8 mouse cellular contexts compared by ENCODE assay signal in genomic region chr17:24736330-24737051, GRCm38 (mm10). TPM values are rescaled to one million over a fixed set of nuclear protein-coding genes. Genes with fewer than 3 reads are reported as not detected.
A peak's percentile ranks its signal among the peaks of the same experiment; 100 is the strongest.
DNase-seq lines count a peak whose midpoint lies in the region; ATAC-seq lines count a peak whose summit lies in the region.

Gene Msrb1, plus strand, starts transcription at chr17:24736642.

- H3K36me3 ChIP-seq in forebrain, embryonic 14.5 days (ENCODE audit: control insufficient read depth, insufficient read depth, low read length) = peaks cover 3% of the 10 kb centered on the region; the same call in 1 of the 2 replicates
- H3K36me3 ChIP-seq in neural tube, embryonic 15.5 days = peaks cover 4% of the 10 kb centered on the region; the same call in 1 of the 2 replicates

- ATAC-seq in forebrain, embryonic 14.5 days = peak; percentile 98
- ATAC-seq in neural tube, embryonic 15.5 days (ENCODE audit: low FRiP score) = peak; percentile 95

- H3K27me3 ChIP-seq in forebrain, embryonic 14.5 days (replicated peaks; ENCODE audit: control insufficient read depth, insufficient read depth, low read length) = no peaks in the 10 kb centered on the region
- 0 out of 2 replicates have a peak, but pooled peaks cover 4% of the 10 kb centered on the region for H3K27me3 ChIP-seq in neural tube, embryonic 15.5 days (replicated peaks)

- peaks cover 8% of the 10 kb centered on the region for H3K4me1 ChIP-seq in forebrain, embryonic 14.5 days (ENCODE audit: control insufficient read depth, insufficient read depth, low read length)
- peaks cover 17% of the 10 kb centered on the region for H3K4me1 ChIP-seq in neural tube, embryonic 15.5 days

- H3K4me3 ChIP-seq in forebrain, embryonic 14.5 days (ENCODE audit: low read depth, low read length) = peak within 1 kb of the TSS; percentile 53
- H3K4me3 ChIP-seq in neural tube, embryonic 15.5 days (replicated peaks) = peak within 1 kb of the TSS; percentile 63

- no peaks in the 10 kb centered on the region for H3K9me3 ChIP-seq in forebrain, embryonic 14.5 days (replicated peaks; ENCODE audit: control insufficient read depth, low read length)
- H3K9me3 ChIP-seq in neural tube, embryonic 15.5 days (replicated peaks) = no peaks in the 10 kb centered on the region

- WGBS in forebrain, embryonic 14.5 days = under 1% methylated on average over 29 of the region's 29 CpGs
- 2% methylated on average over 29 of the region's 29 CpGs for WGBS in neural tube, embryonic 15.5 days

- intact Hi-C loops in heart, postnatal 14 days (cut with DNase I) = no loop called here

- peak within 1 kb of the TSS; percentile 65 for H3K9ac ChIP-seq in forebrain, embryonic 14.5 days (ENCODE audit: low read length)
- peak within 1 kb of the TSS; percentile 54 for H3K9ac ChIP-seq in neural tube, embryonic 15.5 days (replicated peaks)

- no peak within 1 kb of the TSS for H3K27ac ChIP-seq in forebrain, embryonic 14.5 days (ENCODE audit: low read depth, low read length)
- H3K27ac ChIP-seq in neural tube, embryonic 15.5 days (replicated peaks) = peak within 1 kb of the TSS; percentile 73

- H3K4me2 ChIP-seq in forebrain, embryonic 14.5 days (ENCODE audit: low read length) = peak within 1 kb of the TSS; percentile 89
- H3K4me2 ChIP-seq in neural tube, embryonic 15.5 days = peak within 1 kb of the TSS; percentile 77

- peak; percentile 99 for DNase-seq in ES-CJ7 (ENCODE audit: low read depth, low spot score)
- peak; percentile 89 for DNase-seq in cerebellum, adult 11 months
- DNase-seq in forebrain, embryonic 14.5 days (ENCODE audit: low spot score) = peak; percentile 99
- peak; percentile 93 to 95 for DNase-seq in heart, postnatal 14 days
- peak; percentile 96 for DNase-seq in layer of hippocampus, adult 11-12 months (ENCODE audit: low spot score)
- peak; percentile 99 to 100 for DNase-seq in lung, adult 18-20 months
- DNase-seq in testis, postnatal 14 days (ENCODE audit: low spot score) = peak; percentile 95

RNA-seq across cellular contexts. Expression of gene Msrb1, which starts in this region (rescaled TPM):
- polyA plus RNA-seq in forebrain, embryonic 14.5 days (2014; fragmentation: Nextera tagmentation; extraction: Ambion mirVana) = 25.3 TPM in 2 replicates
- total RNA-seq in heart, postnatal 14 days (2021) = 100 to 1,000 TPM; 214 TPM
- polyA plus RNA-seq in neural tube, embryonic 15.5 days (2015; fragmentation: Nextera tagmentation; extraction: Ambion mirVana) = 23.2 and 24.4 TPM in 2 replicates
